Mouse (Mus musculus) bone marrow macrophage, adult 2 months (primary cell): ENCODE measurements around the gene Fam227a. TPM values are rescaled to one million over a fixed set of nuclear protein-coding genes. Genes with fewer than 3 reads are reported as not detected.
A peak's percentile ranks its signal among the peaks of the same experiment; 100 is the strongest.

Source experiments
- H3K27ac ChIP-seq: 2 replicates; pipeline ENCODE4 v1.5.1; 2012; ENCODE audit warnings: low read depth, low read length; ENCODE audit not compliant: insufficient read depth
- H3K4me1 ChIP-seq: 2 replicates; pipeline ENCODE4 v1.6.1; 2012; ENCODE audit warnings: low read length; ENCODE audit not compliant: control insufficient read depth, insufficient read depth
- H3K4me3 ChIP-seq: 2 replicates; pipeline ENCODE4 v1.5.1; 2012; ENCODE audit warnings: mild to moderate bottlenecking, low read length, moderate library complexity; ENCODE audit not compliant: insufficient read depth
- CTCF ChIP-seq: IDR thresholded peaks from 2 replicates; pipeline ENCODE4 v1.5.1; 2012; ENCODE audit warnings: low read depth, mild to moderate bottlenecking, low read length, moderate library complexity
- POLR2A ChIP-seq: IDR thresholded peaks from 2 replicates; pipeline ENCODE4 v1.6.1; 2012; ENCODE audit warnings: mild to moderate bottlenecking, low read depth, low read length, borderline replicate concordance
- polyA plus RNA-seq: library from polyadenylated mRNA; stranded (reverse); fragments of >200 nt; gene quantifications from 2 replicates; pipeline ENCODE4 v1.2.4, GENCODE M21; 2012; ENCODE audit not compliant: missing spikeins, insufficient read depth, insufficient read length

Fam227a gene
- polyA plus RNA-seq, 1 experiment, result 2.6 TPM

DNA sequence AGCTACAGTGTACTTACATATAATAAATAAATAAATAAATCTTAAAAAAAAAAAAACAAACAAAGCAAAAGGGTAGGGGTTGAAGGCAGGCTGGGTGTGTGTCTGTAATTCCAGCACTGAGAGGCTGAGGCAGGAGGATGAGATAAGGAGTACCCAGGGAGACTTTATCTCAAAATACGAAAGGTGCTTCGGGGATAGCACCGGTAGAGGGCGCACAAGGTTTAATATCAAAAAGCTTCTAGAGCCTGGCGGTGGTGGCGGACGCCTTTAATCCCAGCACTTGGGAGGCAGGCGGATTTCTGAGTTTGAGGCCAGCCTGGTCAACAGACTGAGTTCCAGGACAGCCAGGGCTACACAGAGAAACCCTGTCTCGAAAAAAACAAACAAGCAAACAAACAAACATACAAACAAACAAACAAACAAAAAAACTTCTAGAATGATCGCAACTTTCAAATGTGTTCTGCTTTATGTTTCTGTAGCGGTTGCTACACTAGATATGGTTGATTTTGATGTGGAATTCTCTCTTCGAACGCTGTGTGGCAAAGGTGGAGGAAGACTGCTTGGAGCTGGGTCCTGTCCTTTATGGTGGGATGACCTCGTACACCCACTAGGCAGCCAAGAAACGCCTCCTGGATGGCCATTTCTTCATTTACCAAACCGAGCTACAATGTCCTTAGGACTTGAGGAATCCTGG lies 772 bp downstream of the Fam227a start:
- Histone ChIP-seq H3K27ac (no peak overlapping the region), H3K4me1 (peaks cover 4% of the 10 kb centered on the region; the same call in 1 of the 2 replicates), H3K4me3 (peak overlapping the region; percentile 67)
- TF ChIP-seq POLR2A, result no peak
- TF ChIP-seq CTCF, result peak; percentile 29; the same call in 1 of the 2 replicates

DNA sequence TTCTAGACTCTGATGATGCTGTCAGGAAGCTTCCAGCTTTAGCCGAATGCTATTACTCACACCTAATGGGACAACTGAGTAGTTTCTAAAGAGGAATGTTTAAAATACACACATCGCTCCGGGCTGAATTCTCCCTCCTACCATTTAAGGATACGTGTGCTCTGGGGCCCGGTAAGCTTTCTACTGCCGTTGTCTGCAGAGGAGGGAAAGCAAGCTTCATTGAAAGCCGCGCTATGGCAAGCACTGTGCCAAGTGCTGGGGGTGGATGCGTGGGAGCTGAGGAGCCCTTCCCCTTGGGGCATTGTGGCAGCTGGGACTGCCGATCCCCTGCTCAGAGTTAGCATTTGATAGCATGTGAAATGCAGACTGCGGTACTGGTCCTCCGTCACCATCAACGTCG lies 2.3 kb downstream of the Fam227a start:
- H3K27ac ChIP-seq, result no peak overlapping the region
- TF ChIP-seq CTCF (no peak), POLR2A (no peak)
- no peak overlapping the region for H3K4me3 ChIP-seq
- H3K4me1 ChIP-seq, result peaks cover 4% of the 10 kb centered on the region; the same call in 1 of the 2 replicates

DNA sequence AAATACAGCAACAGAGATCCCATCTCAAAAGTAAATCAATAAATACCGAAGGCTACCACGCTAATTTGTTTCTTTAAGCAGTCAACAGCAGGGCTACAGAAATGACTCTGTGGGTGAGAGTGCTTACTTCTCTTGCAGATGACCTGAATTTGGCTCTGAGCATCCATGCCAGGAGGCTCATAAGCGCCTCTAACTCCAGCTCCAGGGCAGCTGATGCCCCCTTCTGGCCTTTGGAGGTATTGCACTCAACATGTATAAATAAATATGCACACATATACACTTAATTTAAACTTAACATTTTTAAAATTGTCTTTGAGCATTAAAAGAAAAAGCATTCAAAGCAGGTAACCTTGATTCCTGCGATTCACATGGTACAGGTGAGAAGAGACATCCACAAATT lies 7.3 kb downstream of the Fam227a start:
- TF ChIP-seq POLR2A (no peak), CTCF (peak; percentile 49)
- H3K4me1 ChIP-seq, result no peaks in the 10 kb centered on the region
- H3K27ac ChIP-seq, result no peak overlapping the region
- no peak overlapping the region for H3K4me3 ChIP-seq

DNA sequence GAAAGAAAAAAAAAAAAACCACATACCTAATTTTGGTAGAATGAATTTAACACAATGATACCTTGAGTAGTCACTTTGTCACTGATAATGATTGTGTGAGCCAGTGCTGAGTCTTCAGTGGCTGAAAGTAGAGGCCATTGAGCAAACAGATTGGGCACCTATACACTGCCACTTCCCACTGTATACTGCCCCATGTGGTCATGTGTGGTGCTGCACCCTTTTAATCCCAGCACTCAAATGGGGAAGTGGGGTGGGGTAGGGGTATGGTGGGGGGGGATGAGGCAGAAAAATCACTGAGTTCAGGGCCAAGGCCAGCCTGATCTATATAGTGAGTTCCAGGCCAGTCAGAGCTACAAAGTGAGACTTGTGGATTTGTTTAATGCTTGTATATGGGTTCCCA lies 8.2 kb downstream of the Fam227a start:
- no peak overlapping the region for H3K4me3 ChIP-seq
- TF ChIP-seq CTCF (peak; percentile 47; the same call in 1 of the 2 replicates), POLR2A (no peak)
- H3K27ac ChIP-seq, result no peak overlapping the region
- no peaks in the 10 kb centered on the region for H3K4me1 ChIP-seq

DNA sequence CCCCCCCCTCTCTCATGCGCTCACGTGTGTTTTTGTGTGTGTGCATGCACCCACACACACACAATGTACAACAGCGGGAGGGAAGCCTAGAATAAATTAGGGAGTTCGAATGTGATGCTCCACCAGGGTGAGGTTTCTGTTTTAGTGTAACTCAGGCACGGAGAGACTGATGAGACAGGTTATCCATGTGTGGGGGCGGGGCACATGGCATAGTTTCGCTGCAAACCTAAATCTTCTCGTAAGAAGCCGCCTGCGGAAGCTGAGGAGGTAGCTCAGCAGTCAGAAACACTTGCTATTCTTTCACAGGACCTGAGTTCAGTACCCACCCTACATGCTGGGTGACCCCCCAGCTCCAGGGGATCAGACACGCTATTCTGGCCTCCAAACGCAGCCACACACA lies 10.6 kb downstream of the Fam227a start:
- H3K27ac ChIP-seq, result no peak overlapping the region
- TF ChIP-seq CTCF (no peak), POLR2A (no peak)
- no peaks in the 10 kb centered on the region for H3K4me1 ChIP-seq
- no peak overlapping the region for H3K4me3 ChIP-seq

DNA sequence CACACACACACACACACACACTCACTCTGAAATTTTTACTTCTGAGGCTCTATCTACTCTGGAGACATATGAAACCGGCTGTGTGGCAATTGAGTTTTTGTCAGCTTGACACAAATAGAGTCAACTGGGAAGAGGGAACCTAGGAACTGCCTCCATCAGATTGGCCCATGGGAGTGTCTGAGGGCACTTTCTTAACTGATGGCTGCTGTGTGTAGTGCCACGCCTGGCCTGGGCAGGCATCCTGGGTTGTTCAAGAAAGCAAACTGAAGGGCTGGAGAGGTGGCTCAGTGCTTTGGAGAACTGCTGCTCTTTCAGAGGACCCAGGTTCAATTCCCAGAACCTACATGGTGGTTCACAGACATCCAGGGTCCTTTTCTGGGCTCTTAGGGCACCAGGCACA lies 13.3 kb downstream of the Fam227a start:
- no peak overlapping the region for H3K27ac ChIP-seq
- TF ChIP-seq CTCF, result no peak
- no peak for TF ChIP-seq POLR2A
- H3K4me3 ChIP-seq, result no peak overlapping the region
- peaks cover 6% of the 10 kb centered on the region; the same call in 1 of the 2 replicates for H3K4me1 ChIP-seq

DNA sequence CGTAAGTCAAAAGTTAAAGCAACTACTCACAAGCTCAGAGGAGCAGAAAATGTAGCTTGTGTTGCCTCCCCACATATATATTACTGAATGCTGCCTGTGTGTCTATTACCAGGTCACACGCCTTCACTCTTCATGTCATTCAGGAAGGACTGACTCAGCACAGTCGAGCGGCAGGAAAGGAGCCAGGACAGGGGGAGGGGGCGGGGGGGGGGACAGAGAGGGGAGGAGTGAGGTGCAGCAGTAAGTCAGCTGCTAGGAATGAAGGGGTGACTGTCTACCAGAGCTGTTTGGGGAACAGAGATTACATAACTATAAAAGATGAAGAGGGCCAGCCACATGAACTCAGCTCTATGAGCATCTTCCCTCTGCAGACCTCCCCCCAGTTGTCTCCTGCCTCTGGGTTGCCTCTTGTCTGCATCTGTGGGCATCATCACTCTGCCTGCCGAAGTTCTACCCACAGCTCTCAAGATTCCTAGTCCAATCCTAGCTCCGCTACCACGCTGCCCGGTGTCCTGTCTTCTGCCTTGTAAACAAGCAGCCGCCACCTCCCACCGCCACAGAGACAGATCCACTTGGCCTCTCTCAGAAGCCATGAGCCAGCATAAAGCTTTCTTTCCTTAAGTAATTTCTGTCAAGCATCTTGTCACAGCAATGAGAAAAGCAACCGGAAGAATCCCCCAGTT lies 17.5 kb downstream of the Fam227a start:
- Histone ChIP-seq H3K4me1 (peaks cover 9% of the 10 kb centered on the region; the same call in 1 of the 2 replicates), H3K4me3 (no peak overlapping the region), H3K27ac (no peak overlapping the region)
- TF ChIP-seq CTCF (no peak), POLR2A (no peak)

DNA sequence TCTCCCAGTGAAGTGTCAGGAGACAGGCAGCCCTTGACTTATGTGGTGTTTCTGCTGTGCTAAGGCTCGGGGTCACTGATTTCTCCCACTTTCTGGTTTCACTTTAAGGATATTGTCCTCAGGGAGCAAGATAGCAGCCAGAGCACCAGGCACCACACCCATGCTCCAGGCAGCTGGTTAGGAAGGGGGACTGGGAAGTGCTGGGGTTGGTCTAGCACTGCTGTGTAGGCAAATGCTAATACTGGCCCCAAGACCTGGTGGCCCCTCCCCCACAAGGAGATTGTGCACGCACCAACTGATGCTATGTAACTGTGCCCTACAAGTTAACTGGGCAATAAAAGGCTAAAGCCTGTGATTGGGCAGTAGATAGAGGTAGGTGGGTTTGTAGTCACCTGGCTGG lies 28.3 kb downstream of the Fam227a start:
- Histone ChIP-seq H3K27ac (no peak overlapping the region), H3K4me1 (no peaks in the 10 kb centered on the region), H3K4me3 (no peak overlapping the region)
- TF ChIP-seq POLR2A (no peak), CTCF (no peak)

DNA sequence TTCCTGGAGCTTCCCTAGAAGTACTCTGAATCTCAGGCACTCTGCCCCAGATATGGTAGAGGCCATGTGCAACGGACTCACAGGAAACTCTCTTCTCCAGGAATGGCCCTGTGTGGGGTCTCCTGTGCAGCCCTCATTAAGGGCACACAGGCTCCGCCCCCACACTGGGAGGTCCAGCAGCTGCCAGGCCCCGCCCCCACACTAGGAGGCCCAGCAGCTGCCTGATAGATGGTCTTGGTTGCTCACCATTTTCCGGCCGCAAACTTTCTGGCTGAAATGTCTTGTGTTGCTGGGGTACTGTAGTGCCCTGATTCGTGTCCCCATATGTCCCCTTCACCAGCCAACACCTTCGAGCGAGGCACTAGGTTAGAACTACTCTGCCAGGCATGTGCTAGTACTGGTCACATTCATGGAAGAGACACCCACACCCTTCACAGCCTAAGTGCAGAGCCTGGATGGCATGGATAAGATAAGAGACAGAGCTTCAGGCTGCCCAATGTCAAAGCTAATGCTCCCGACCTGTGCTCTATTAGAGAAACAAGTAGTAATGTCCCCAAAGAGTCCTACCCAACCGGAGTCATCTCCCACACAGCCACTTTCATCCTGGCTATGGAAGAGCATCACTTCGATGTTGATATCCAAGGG lies 38.9 kb downstream of the Fam227a start:
- Histone ChIP-seq H3K4me3 (no peak overlapping the region), H3K4me1 (no peaks in the 10 kb centered on the region), H3K27ac (no peak overlapping the region)
- TF ChIP-seq POLR2A (no peak), CTCF (no peak)

DNA sequence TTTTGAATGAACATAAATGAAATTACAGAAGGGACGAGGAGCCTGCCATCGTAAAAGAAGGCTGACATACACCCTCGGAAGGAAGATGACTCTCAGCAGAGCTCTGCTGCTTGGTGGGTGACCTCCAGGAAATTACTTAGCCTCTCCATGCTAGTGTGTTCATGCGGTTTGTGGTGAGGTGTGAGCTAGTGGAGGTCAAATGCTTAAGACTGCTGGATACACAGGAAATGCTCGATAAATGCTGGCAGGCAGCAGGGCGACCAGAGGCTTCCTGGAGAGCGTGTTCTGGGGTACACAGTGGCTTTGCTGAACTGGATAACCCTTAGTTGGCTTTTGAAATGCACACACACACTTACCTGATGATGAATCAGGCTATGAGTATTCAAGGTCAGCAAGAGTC lies 40.3 kb downstream of the Fam227a start:
- H3K27ac ChIP-seq, result no peak overlapping the region
- TF ChIP-seq POLR2A (no peak), CTCF (no peak)
- no peaks in the 10 kb centered on the region for H3K4me1 ChIP-seq
- no peak overlapping the region for H3K4me3 ChIP-seq
